Mouse (Mus musculus): ENCODE measurements around the gene Dlx3. TPM values are rescaled to one million over a fixed set of nuclear protein-coding genes. Genes with fewer than 3 reads are reported as not detected.

The Dlx3 gene
- not detected for polyA plus RNA-seq (2014; fragmentation: Illumina TruSeq; extraction: RNeasy Lipid Tissue Mini Kit (QIAGEN cat#74804); ENCODE audit: low read depth, low replicate concordance)

DNA sequence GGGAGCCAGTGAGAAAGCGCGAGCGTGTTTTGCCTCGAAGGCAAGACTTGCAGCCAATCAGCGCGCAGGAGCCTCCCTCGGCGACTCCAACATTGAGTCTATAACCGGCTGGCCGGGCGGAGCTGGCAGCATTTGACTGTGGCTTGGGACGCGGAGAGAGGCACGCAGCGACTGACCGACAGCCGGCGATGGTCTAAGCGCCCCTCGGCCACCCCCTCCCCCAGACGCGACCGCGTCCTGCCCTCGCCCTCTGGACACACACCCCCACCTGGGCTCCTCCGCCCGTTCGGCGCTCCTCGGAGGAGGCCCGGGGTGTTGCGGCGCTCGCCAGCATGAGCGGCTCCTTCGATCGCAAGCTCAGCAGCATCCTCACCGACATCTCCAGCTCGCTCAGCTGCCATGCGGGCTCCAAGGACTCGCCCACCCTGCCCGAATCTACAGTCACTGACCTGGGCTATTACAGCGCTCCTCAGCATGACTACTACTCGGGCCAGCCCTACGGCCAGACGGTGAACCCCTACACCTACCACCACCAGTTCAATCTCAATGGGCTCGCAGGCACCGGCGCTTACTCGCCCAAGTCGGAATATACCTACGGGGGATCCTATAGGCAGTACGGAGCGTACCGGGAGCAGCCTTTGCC lies at the start of gene Dlx3:
Dlx3 (plus strand) TSS at position 130 of the 643 bp plus-strand sequence.

GRCm38 (mm10) chr11:95076536-95077111 lies 43.3 kb upstream of the Dlx3 start, which contains the start of gene Itga3:
Itga3 (minus strand) TSS chr11:95076801.

GRCm38 (mm10) chr11:95145851-95146403 lies 26.0 kb downstream of the Dlx3 start, which contains the start of gene Dlx4:
Dlx4 (minus strand) TSS chr11:95146263.

Other genes with a start within 250 kb of the Dlx3 start
- gene Col1a1, start 183.9 kb upstream of the Dlx3 start, polyA plus RNA-seq (2014; fragmentation: Illumina TruSeq; extraction: RNeasy Lipid Tissue Mini Kit (QIAGEN cat#74804); ENCODE audit: low read depth, low replicate concordance), result 1.5 TPM
- gene Hils1, start 152.5 kb upstream of the Dlx3 start, polyA plus RNA-seq (2014; fragmentation: Illumina TruSeq; extraction: RNeasy Lipid Tissue Mini Kit (QIAGEN cat#74804); ENCODE audit: low read depth, low replicate concordance), result not detected
- not detected for gene Sgca, start 143.8 kb upstream of the Dlx3 start, polyA plus RNA-seq (2014; fragmentation: Illumina TruSeq; extraction: RNeasy Lipid Tissue Mini Kit (QIAGEN cat#74804); ENCODE audit: low read depth, low replicate concordance)
- gene Ppp1r9b, start 129.1 kb upstream of the Dlx3 start, polyA plus RNA-seq (2014; fragmentation: Illumina TruSeq; extraction: RNeasy Lipid Tissue Mini Kit (QIAGEN cat#74804); ENCODE audit: low read depth, low replicate concordance), result 8.9 TPM
- not detected for gene Samd14, start 110.2 kb upstream of the Dlx3 start, polyA plus RNA-seq (2014; fragmentation: Illumina TruSeq; extraction: RNeasy Lipid Tissue Mini Kit (QIAGEN cat#74804); ENCODE audit: low read depth, low replicate concordance)
- gene Pdk2, start 78.8 kb upstream of the Dlx3 start, polyA plus RNA-seq (2014; fragmentation: Illumina TruSeq; extraction: RNeasy Lipid Tissue Mini Kit (QIAGEN cat#74804); ENCODE audit: low read depth, low replicate concordance), result 11.2 TPM
- gene Itga3, start 43.3 kb upstream of the Dlx3 start, polyA plus RNA-seq (2014; fragmentation: Illumina TruSeq; extraction: RNeasy Lipid Tissue Mini Kit (QIAGEN cat#74804); ENCODE audit: low read depth, low replicate concordance), result 1.5 TPM
- gene Dlx4, start 26.1 kb downstream of the Dlx3 start, polyA plus RNA-seq (2014; fragmentation: Illumina TruSeq; extraction: RNeasy Lipid Tissue Mini Kit (QIAGEN cat#74804); ENCODE audit: low read depth, low replicate concordance), result not detected
- gene Tac4, start 141.4 kb downstream of the Dlx3 start, polyA plus RNA-seq (2014; fragmentation: Illumina TruSeq; extraction: RNeasy Lipid Tissue Mini Kit (QIAGEN cat#74804); ENCODE audit: low read depth, low replicate concordance), result not detected
- 29.5 TPM for gene Kat7, start 190.1 kb downstream of the Dlx3 start, polyA plus RNA-seq (2014; fragmentation: Illumina TruSeq; extraction: RNeasy Lipid Tissue Mini Kit (QIAGEN cat#74804); ENCODE audit: low read depth, low replicate concordance)
- 1.1 TPM for gene Fam117a, start 216.9 kb downstream of the Dlx3 start, polyA plus RNA-seq (2014; fragmentation: Illumina TruSeq; extraction: RNeasy Lipid Tissue Mini Kit (QIAGEN cat#74804); ENCODE audit: low read depth, low replicate concordance)

Data from kidney, adult 10 weeks (tissue).